Mouse (Mus musculus): Measurements from ENCODE around the gene Fibin.

- TF ChIP-seq CTCF (IDR thresholded peaks at IDR 0.05; ENCODE audit: low read depth): no peak
- no peak for TF ChIP-seq EP300 (IDR thresholded peaks at IDR 0.05; ENCODE audit: low read depth)
These were observed 27.9 kb upstream of the Fibin start for GRCm38 (mm10) chr2:110390736-110391409.
